Mouse (Mus musculus): ENCODE data around the gene Pex16. TPM values are rescaled to one million over a fixed set of nuclear protein-coding genes. Genes with fewer than 3 reads are reported as not detected.

Gene Pex16
- polyA plus RNA-seq, 1 experiment: 36.9 TPM

- H3K27ac ChIP-seq (ENCODE audit: insufficient read depth, low read length): no peak overlapping the region
- no peak for TF ChIP-seq POLR2A (IDR thresholded peaks at IDR 0.05; ENCODE audit: low read depth, low read length)
- TF ChIP-seq CTCF (IDR thresholded peaks at IDR 0.05; ENCODE audit: extremely low read depth, insufficient read depth, insufficient read length, insufficient replicate concordance): no peak
- peaks cover 17% of the 10 kb centered on the region for H3K27me3 ChIP-seq (ENCODE audit: control insufficient read depth, insufficient read depth, low read length)
- peaks cover 1% of the 10 kb centered on the region; the same call in 1 of the 2 replicates for H3K36me3 ChIP-seq (ENCODE audit: control insufficient read depth, insufficient read depth, low read length)
- H3K4me3 ChIP-seq (ENCODE audit: extremely low read depth, insufficient read depth, insufficient read length): no peak overlapping the region
- 68% methylated on average over 4 of the region's 4 CpGs for WGBS
- H3K4me1 ChIP-seq (ENCODE audit: control insufficient read depth, insufficient read depth, insufficient read length): peaks cover 8% of the 10 kb centered on the region
- no peak for DNase-seq (ENCODE audit: low read depth in 1 of 2, low spot score in 2 of 2)
These were observed 13.2 kb downstream of the Pex16 start for GRCm38 (mm10) chr2:92387646-92388045.

- Histone ChIP-seq H3K4me3 (ENCODE audit: extremely low read depth, insufficient read depth, insufficient read length) (no peak overlapping the region), H3K36me3 (ENCODE audit: control insufficient read depth, insufficient read depth, low read length) (no peaks in the 10 kb centered on the region), H3K27me3 (ENCODE audit: control insufficient read depth, insufficient read depth, low read length) (peaks cover 19% of the 10 kb centered on the region), H3K27ac (ENCODE audit: insufficient read depth, low read length) (no peak overlapping the region), H3K4me1 (ENCODE audit: control insufficient read depth, insufficient read depth, insufficient read length) (peaks cover 8% of the 10 kb centered on the region)
- WGBS: 72% methylated on average over 3 of the region's 3 CpGs
- DNase-seq (ENCODE audit: low read depth in 1 of 2, low spot score in 2 of 2): no peak
- TF ChIP-seq POLR2A (IDR thresholded peaks at IDR 0.05; ENCODE audit: low read depth, low read length) (no peak), CTCF (IDR thresholded peaks at IDR 0.05; ENCODE audit: extremely low read depth, insufficient read depth, insufficient read length, insufficient replicate concordance) (no peak)
These were observed 13.6 kb downstream of the Pex16 start for GRCm38 (mm10) chr2:92388081-92388517.

GRCm38 (mm10) chr2:92388891-92389641, 14.6 kb downstream of the Pex16 start:
- peak overlapping the region; percentile 52 for H3K4me3 ChIP-seq (ENCODE audit: extremely low read depth, insufficient read depth, insufficient read length)

GRCm38 (mm10) chr2:92389645-92390044, 15.2 kb downstream of the Pex16 start:
- peak overlapping the region; percentile 40 for H3K4me3 ChIP-seq (ENCODE audit: extremely low read depth, insufficient read depth, insufficient read length)
- WGBS: 42% methylated on average over 10 of the region's 10 CpGs
- H3K4me1 ChIP-seq (ENCODE audit: control insufficient read depth, insufficient read depth, insufficient read length): peaks cover 8% of the 10 kb centered on the region
- TF ChIP-seq CTCF (IDR thresholded peaks at IDR 0.05; ENCODE audit: extremely low read depth, insufficient read depth, insufficient read length, insufficient replicate concordance) (no peak), POLR2A (IDR thresholded peaks at IDR 0.05; ENCODE audit: low read depth, low read length) (no peak)
- DNase-seq (ENCODE audit: low read depth in 1 of 2, low spot score in 2 of 2): no peak
- no peak overlapping the region for H3K27ac ChIP-seq (ENCODE audit: insufficient read depth, low read length)
- no peaks in the 10 kb centered on the region for H3K36me3 ChIP-seq (ENCODE audit: control insufficient read depth, insufficient read depth, low read length)
- peaks cover 20% of the 10 kb centered on the region for H3K27me3 ChIP-seq (ENCODE audit: control insufficient read depth, insufficient read depth, low read length)

More at GRCm38 (mm10) chr2:92388891-92389641, 14.6 kb downstream of the Pex16 start:
- peak in 1 of 2 experiments; percentile 27 for DNase-seq (ENCODE audit: low read depth in 1 of 2, low spot score in 2 of 2)
- Histone ChIP-seq H3K27me3 (ENCODE audit: control insufficient read depth, insufficient read depth, low read length) (peaks cover 20% of the 10 kb centered on the region), H3K4me1 (ENCODE audit: control insufficient read depth, insufficient read depth, insufficient read length) (peaks cover 8% of the 10 kb centered on the region), H3K27ac (ENCODE audit: insufficient read depth, low read length) (no peak overlapping the region), H3K36me3 (ENCODE audit: control insufficient read depth, insufficient read depth, low read length) (no peaks in the 10 kb centered on the region)
- 4% methylated on average over 61 of the region's 62 CpGs for WGBS
- TF ChIP-seq POLR2A (IDR thresholded peaks at IDR 0.05; ENCODE audit: low read depth, low read length): no peak
- no peak for TF ChIP-seq CTCF (IDR thresholded peaks at IDR 0.05; ENCODE audit: extremely low read depth, insufficient read depth, insufficient read length, insufficient replicate concordance)

GRCm38 (mm10) chr2:92390206-92390930, 15.9 kb downstream of the Pex16 start:
- H3K27ac ChIP-seq (ENCODE audit: insufficient read depth, low read length): no peak overlapping the region
- H3K4me1 ChIP-seq (ENCODE audit: control insufficient read depth, insufficient read depth, insufficient read length): peaks cover 8% of the 10 kb centered on the region
- no peak for DNase-seq (ENCODE audit: low read depth in 1 of 2, low spot score in 2 of 2)
- H3K36me3 ChIP-seq (ENCODE audit: control insufficient read depth, insufficient read depth, low read length): no peaks in the 10 kb centered on the region
- 71% methylated on average over 6 of the region's 6 CpGs for WGBS
- H3K4me3 ChIP-seq (ENCODE audit: extremely low read depth, insufficient read depth, insufficient read length): no peak overlapping the region
- no peak for TF ChIP-seq POLR2A (IDR thresholded peaks at IDR 0.05; ENCODE audit: low read depth, low read length)
- no peak for TF ChIP-seq CTCF (IDR thresholded peaks at IDR 0.05; ENCODE audit: extremely low read depth, insufficient read depth, insufficient read length, insufficient replicate concordance)
- H3K27me3 ChIP-seq (ENCODE audit: control insufficient read depth, insufficient read depth, low read length): peaks cover 20% of the 10 kb centered on the region

GRCm38 (mm10) chr2:92391116-92391515, 16.6 kb downstream of the Pex16 start:
- no peak for DNase-seq (ENCODE audit: low read depth in 1 of 2, low spot score in 2 of 2)
- H3K27ac ChIP-seq (ENCODE audit: insufficient read depth, low read length): no peak overlapping the region
- WGBS: 91% methylated on average over 8 of the region's 8 CpGs
- no peak overlapping the region for H3K4me3 ChIP-seq (ENCODE audit: extremely low read depth, insufficient read depth, insufficient read length)
- peaks cover 8% of the 10 kb centered on the region for H3K4me1 ChIP-seq (ENCODE audit: control insufficient read depth, insufficient read depth, insufficient read length)
- no peaks in the 10 kb centered on the region for H3K36me3 ChIP-seq (ENCODE audit: control insufficient read depth, insufficient read depth, low read length)
- H3K27me3 ChIP-seq (ENCODE audit: control insufficient read depth, insufficient read depth, low read length): peaks cover 20% of the 10 kb centered on the region
- no peak for TF ChIP-seq CTCF (IDR thresholded peaks at IDR 0.05; ENCODE audit: extremely low read depth, insufficient read depth, insufficient read length, insufficient replicate concordance)

All from spleen, adult 2 months (tissue).